Mouse (Mus musculus): ENCODE measurements around the gene Gca. TPM values are rescaled to one million over a fixed set of nuclear protein-coding genes. Genes with fewer than 3 reads are reported as not detected.

Gene Gca
- 1 to 10 TPM; 1.5 to 2.1 TPM for polyA plus RNA-seq (2017; shearing (Covaris generic))

DNA sequence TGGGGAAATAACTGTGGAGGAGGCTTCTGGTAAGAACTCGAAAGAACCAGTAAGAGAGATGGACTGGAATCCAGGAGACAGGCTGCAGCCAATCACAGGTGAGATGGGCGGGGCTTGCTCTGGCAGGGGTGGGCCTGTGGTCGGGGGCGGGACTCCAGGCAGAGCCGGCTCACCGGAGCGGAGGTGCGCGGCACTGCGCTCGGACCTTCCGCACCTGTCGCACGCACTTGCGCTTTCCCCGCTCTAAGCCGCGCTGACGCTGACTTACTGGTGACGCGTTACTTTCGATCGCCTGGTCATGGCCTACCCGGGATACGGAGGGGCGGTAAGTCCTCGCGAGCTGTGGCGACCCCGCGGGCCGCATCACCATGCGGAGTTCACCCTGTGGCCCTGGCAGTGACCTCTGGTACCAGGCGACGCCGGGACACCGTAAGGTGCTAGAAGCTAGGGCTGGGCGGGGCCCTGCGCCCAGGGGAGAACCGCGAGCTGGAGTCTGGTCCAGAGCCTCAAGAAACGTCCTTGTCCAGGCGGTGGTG, at the start of gene Gca:
Gene Gca, plus strand, starts transcription at position 151 of the 536 bp plus-strand sequence.
- peak; percentile 96 for ATAC-seq

DNA sequence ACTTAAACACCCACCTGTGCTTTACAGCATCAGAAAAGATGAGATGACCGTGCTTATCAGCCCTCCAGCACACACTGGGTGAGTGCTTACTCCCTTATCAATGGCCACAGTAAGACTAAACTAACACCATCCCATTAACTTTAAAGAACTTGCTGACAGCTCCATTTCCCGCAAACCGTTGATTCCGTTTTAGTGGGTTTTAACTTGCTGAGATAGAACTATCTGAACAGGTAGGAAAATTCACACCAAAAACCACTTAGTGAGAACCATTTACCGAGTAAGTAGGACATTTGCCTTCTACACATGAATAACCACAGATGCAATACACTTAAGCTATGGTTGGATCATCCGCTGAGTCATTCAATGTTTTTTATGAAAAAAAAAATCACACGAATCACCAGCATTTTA, 45.1 kb upstream of the Gca start:
- ATAC-seq, result no peak

DNA sequence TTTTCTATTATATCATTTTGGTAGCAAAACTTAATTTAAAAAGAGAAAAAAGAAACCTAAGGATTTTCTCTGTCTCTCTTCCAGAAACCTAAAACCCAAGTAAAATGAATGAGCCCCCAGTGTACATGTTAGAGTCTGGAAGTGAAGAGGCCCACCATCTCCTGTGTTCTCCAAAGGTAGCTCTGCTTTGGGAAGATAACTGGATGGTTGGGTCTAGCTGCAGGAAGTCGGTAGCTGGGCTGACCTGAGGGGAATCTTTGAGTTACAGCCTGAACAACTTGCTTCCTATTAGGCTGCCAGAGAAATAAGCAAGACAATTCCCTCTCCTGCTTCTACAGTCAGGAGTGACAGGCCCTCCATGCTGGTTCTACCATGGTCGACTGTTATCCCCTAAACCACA, 44.4 kb upstream of the Gca start:
- no peak for ATAC-seq

GRCm38 (mm10) chr2:62623024-62623441, 41.1 kb upstream of the Gca start:
- ATAC-seq, result no peak

DNA sequence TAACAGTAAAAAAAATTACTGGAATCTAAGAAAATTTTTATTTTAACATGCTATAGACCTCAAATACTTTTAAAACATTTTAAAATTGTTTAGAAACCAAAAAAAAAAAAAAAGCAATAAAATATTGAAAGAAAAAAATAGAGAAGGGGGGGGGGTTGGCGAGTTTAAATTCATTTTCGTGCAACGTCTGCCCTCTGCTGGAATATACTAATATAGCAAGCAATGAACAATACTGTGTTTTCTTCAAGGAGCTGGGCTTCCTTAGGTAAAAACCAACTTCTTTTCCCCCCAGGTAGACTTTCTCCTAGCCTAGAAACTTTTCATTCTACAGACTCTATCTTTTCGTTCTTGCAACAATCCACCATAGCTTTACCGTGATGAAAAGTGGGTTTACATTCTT, 36.4 kb upstream of the Gca start:
- peak; percentile 58 for ATAC-seq

DNA sequence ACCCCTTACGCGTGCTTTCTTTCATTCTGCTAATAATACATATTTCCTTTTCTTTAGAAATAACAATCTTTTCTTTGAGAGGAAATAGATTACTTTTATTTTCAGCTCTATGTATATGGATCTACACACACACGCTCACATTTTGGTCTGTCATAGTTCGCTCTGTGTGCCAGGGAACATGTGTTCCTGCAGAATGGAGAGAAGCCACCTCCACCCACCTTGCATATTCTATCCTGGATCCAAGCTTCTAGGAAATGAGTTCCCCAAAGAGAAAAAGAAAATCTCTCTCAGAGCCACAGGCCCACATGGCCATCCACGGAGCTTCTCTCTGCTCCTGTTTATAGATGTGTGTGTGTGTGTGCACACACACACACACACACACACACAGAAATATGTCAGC, 35.7 kb upstream of the Gca start:
- ATAC-seq, result no peak

DNA sequence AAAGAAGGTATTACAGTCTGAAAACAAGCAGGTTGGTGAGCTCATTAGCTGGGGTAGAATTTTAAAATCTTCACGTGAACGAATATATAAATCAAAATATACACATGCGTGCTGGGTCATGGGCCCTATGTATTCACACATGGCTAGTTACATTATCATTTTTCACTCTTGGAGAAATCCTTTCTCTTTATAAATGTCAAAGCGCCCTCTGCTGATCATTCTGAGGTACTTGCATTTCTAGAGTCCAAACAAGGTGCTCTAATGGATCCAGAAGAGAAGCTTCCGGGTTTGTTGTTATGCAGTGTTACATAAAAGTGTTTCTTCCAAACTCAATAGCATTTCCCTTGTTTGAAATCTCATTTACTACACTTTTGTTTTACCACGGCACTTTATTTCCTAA, 33.6 kb upstream of the Gca start:
- ATAC-seq, result peak; percentile 83

GRCm38 (mm10) chr2:62639869-62640268, 24.2 kb upstream of the Gca start:
- ATAC-seq, result no peak

DNA sequence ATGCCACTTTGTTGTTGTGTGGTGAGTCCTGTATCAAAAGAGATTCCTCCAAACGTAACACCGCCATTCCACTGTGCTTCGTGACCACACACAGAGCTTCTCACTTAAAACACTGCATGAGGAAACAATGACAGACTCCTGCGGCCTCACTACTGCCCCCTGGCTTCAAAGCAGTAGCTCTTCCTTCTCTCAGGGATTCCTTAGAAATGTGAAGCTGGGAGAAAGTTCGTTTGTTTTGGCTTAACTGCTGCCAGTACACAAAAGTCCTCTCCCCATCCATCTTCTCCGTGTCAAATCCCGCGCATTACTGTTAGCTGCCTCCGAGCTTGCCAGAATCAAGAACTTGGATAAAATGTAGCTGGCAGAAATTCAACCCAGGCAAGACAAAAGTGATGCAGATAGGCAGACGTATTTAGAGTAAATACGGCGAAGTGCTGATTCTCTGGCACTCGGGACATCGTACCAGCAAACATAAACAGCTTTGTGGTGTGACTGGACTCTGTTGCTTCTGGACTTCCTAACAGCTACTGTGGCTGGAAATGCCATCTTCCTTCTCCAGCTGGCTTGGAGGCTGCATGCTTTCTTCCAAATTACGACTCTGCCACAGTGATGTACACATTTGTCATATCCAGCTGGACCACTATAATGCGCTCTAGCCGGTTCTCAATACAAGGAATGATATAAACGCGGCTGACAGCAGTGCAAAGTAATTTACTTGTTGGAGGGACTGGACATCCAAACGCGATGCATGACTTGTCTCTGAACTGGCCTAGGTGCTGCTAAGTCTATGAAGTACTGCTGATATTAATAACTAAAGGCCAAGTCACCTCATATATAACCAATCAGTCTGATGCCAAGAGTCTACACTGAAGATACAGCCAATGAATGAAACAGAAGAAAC, 20.4 kb upstream of the Gca start:
- ATAC-seq, result peak; percentile 64

GRCm38 (mm10) chr2:62644891-62645290, 19.2 kb upstream of the Gca start:
- ATAC-seq, result no peak

DNA sequence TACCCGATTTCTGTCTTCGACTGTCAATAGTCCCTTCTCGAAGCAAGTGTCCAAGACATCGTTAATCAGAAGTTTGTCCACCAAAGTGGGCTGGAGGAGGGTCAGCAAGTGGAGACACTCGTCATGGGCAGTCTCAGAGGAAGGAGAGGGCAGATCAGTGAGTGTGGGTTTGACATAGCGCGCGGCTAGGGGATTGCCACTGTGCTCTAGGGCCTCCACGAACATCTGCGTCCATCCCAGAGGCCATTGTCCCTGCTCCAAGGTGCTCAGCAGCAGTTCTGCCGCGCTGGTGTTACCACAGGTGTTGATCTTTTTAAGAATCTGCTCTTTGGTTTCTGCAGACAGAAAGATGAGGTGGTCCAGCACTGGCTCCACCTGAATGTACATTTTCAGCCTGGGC, 18.6 kb upstream of the Gca start:
- peak; percentile 26 for ATAC-seq

DNA sequence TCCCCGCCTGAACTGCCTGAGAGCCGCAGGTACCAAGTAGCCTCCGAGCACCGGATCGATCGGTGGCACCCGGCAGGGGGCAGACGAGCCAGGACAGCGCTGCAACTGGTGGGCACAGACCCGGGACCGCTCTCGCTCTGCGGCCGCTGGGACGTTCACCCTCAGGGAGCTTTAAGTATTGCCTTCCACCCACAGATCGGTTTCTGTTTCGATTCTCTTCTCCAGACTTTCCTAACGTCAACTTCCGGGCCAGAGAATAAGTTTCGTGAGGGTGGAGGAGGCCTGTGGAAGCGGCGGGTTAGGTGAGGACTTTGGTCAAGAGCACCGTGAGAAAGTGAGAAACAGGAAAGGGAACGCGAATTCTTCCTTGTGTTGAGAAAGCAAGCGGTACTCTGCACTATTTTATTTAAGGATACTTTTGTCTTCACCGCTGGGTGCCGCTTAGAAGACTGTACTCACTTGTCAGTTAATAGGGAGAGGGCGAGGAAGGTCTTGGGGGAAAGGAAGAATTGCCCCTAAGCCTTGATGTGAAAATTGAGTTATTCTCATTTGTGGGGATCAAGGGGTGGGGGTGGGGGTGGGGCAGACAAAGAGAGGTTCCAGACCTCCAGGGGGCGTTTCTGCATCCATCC, 18.0 kb upstream of the Gca start, which contains the start of gene Ifih1:
Gene Ifih1, minus strand, starts transcription at position 242 of the 632 bp plus-strand sequence.
- peak; percentile 84 for ATAC-seq

DNA sequence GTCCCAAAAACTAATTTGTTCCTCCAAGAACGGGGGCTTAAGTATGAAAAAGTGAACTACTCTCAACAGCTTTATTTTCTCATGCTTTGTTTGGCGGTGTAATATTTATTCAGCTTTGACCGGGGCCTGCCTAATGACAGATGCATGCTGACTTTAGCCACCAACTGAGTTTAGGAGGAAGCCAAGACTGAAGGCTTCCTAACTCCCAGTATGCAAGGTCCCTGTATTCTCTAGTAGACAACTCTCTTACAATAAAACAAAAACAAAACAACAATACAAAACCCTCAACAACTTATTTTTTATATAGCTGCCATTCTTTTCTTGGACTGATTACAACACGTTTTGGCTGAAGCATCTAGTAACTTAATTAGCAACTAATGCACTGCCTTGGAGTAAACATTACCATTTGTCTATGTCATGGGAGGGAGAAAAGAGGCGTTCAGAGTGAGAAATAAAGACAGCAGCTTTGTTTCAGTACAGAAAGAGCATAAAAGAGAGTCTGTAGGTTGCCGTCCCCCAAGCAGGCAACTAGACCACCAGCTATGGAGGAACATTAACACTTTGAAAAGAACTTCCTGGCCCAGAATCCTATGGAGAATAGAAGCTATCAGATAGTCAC, 17.3 kb upstream of the Gca start:
- no peak for ATAC-seq

GRCm38 (mm10) chr2:62651890-62652289, 12.2 kb upstream of the Gca start:
- ATAC-seq, result no peak

GRCm38 (mm10) chr2:62652466-62652865, 11.6 kb upstream of the Gca start:
- no peak for ATAC-seq

DNA sequence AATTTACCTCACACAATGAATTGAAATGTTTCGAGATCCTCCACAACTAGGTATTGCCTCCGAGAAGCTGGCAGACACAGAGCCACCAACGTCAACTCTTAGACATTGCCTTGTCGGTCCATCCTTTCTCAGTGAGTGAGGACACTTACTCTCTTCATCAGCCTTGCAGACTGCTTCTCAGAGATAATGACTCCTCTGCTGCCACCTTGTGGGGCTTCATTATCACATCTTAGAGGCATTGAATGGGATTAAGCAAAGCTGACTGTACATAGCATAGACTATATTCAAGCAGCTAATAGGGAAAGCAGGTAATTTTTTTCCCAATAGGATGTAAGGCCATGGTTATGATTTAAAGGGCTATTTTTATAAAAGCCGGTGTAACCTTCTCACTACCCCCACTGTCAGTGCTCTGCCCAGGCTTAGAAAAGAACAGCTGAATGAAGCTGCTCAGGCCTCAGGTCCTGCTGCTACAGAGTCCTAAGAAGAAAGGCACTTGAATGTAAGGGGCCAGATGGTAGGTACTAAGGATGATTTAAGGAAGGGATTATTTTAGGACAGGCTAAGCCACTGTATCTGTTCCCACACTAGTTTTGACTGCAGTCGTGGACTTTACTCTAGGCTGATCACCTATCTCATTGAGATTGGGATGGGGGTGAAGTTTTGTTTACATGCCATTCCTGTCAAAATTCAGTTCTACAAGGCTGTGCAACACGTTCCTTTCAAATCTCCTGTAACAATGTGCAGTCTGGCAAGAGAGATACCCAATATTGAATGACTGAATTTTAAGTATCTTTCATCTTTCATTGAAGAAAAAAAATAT, 9.4 kb upstream of the Gca start:
- ATAC-seq, result peak; percentile 90

DNA sequence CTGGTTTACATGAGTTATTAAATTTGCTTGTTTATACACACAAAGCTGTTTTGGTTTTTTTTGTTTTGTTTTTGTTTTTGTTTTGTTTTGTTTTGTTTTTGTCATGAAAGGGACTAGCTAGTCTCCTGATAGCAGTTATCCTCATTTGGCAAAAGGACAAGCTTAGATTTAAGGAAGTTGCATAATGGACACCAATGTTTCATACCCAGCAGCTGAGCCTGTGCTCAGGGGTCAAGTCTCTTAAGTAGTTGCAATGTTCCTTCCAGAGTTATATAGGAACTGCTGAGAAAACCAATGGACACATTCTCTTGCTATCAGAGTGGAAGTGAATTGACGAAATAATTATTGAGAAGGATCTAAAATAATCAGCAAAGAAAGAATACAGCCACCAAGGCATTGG, 8.0 kb upstream of the Gca start:
- ATAC-seq, result no peak

DNA sequence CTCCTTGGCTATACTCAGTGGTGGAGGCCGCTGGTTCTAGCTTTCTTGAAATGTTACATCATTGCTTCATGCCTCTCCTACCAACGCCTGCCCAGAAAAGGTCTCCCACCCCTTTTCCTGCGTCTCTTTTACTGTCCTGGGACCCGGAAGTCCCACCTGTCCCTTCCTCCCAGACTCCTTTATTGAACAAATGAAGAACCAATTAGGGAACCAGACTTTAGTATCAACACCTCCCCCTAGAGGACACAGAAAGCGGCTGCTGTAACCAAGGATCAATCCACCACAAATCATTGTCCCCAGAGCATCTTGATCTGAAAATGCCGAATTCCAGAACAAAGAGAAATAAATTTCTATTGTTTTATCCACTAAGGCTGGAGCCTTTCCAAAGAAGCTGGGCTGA, 3.5 kb upstream of the Gca start:
- ATAC-seq, result no peak

- no peak for ATAC-seq
Measured at GRCm38 (mm10) chr2:62662560-62662959, 1.5 kb upstream of the Gca start.

GRCm38 (mm10) chr2:62664839-62665238, 754 bp downstream of the Gca start:
- ATAC-seq, result no peak

- ATAC-seq, result no peak
Measured at GRCm38 (mm10) chr2:62665536-62665935, 1.5 kb downstream of the Gca start.

GRCm38 (mm10) chr2:62669848-62670247, 5.8 kb downstream of the Gca start:
- ATAC-seq, result no peak

Data from activated CD4-positive, CD25-positive, alpha-beta regulatory T cell, adult 4 months (primary cell).